Mouse (Mus musculus): Measurements from ENCODE around the gene Ptprj. TPM values are rescaled to one million over a fixed set of nuclear protein-coding genes. Genes with fewer than 3 reads are reported as not detected.

Gene Ptprj
- total and polyA plus RNA-seq, 3 experiments, result 3.7 to 10.5 (median 7.4) TPM

- no peak for DNase-seq
- Histone ChIP-seq H3K79me2 (replicated peaks; ENCODE audit: control insufficient read depth, insufficient read depth, low read length) (no peaks in the 10 kb centered on the region), H3K9ac (ENCODE audit: low read depth, low read length) (no peak overlapping the region)
Observed at GRCm38 (mm10) chr2:90521909-90522308, 58.5 kb downstream of the Ptprj start.

GRCm38 (mm10) chr2:90518296-90518695 is 62.2 kb downstream of the Ptprj start:
- H3K4me1 ChIP-seq (ENCODE audit: control insufficient read depth, insufficient read depth, low read length), result peaks cover 2% of the 10 kb centered on the region; the same call in 1 of the 2 replicates
- intact Hi-C loops (cut with DNase I), result no loop called here
- H3K27me3 ChIP-seq (ENCODE audit: control insufficient read depth, insufficient read depth, low read length), result no peaks in the 10 kb centered on the region
- no peak for DNase-seq
- H3K27ac ChIP-seq, result no peak overlapping the region
- no peak overlapping the region for H3K4me3 ChIP-seq
- no peak for TF ChIP-seq CTCF (IDR thresholded peaks at IDR 0.05)
- no peak for TF ChIP-seq EP300 (IDR thresholded peaks at IDR 0.05; ENCODE audit: insufficient read depth, low read depth, low read length)
- TF ChIP-seq POLR2A (IDR thresholded peaks at IDR 0.05; ENCODE audit: insufficient read depth, low read depth, low read length), result no peak
- no peaks in the 10 kb centered on the region for H3K36me3 ChIP-seq (ENCODE audit: control insufficient read depth, insufficient read depth, low read length)
- no peak overlapping the region for H3K9ac ChIP-seq (ENCODE audit: low read depth, low read length)
- no peaks in the 10 kb centered on the region for H3K79me2 ChIP-seq (replicated peaks; ENCODE audit: control insufficient read depth, insufficient read depth, low read length)
- WGBS, result 82% methylated on average over 6 of the region's 6 CpGs

More at GRCm38 (mm10) chr2:90521909-90522308, 58.5 kb downstream of the Ptprj start:
- no peak overlapping the region for H3K27ac ChIP-seq
- no peaks in the 10 kb centered on the region for H3K27me3 ChIP-seq (ENCODE audit: control insufficient read depth, insufficient read depth, low read length)
- TF ChIP-seq EP300 (IDR thresholded peaks at IDR 0.05; ENCODE audit: insufficient read depth, low read depth, low read length) (no peak), CTCF (IDR thresholded peaks at IDR 0.05) (no peak), POLR2A (IDR thresholded peaks at IDR 0.05; ENCODE audit: insufficient read depth, low read depth, low read length) (no peak)
- intact Hi-C loops (cut with DNase I), result no loop called here
- no peaks in the 10 kb centered on the region for H3K36me3 ChIP-seq (ENCODE audit: control insufficient read depth, insufficient read depth, low read length)
- WGBS, result 77% methylated on average over 1 of the region's 1 CpGs
- no peak overlapping the region for H3K4me3 ChIP-seq
- no peaks in the 10 kb centered on the region for H3K4me1 ChIP-seq (ENCODE audit: control insufficient read depth, insufficient read depth, low read length)

GRCm38 (mm10) chr2:90514969-90515368 is 65.5 kb downstream of the Ptprj start:
- TF ChIP-seq EP300 (IDR thresholded peaks at IDR 0.05; ENCODE audit: insufficient read depth, low read depth, low read length) (no peak), POLR2A (IDR thresholded peaks at IDR 0.05; ENCODE audit: insufficient read depth, low read depth, low read length) (no peak), CTCF (IDR thresholded peaks at IDR 0.05) (no peak)
- no peak overlapping the region for H3K9ac ChIP-seq (ENCODE audit: low read depth, low read length)
- DNase-seq, result no peak
- no peak overlapping the region for H3K27ac ChIP-seq
- H3K4me1 ChIP-seq (ENCODE audit: control insufficient read depth, insufficient read depth, low read length), result peaks cover 2% of the 10 kb centered on the region; the same call in 1 of the 2 replicates
- intact Hi-C loops (cut with DNase I), result no loop called here
- H3K4me3 ChIP-seq, result no peak overlapping the region
- 63% methylated on average over 5 of the region's 5 CpGs for WGBS
- no peaks in the 10 kb centered on the region for H3K27me3 ChIP-seq (ENCODE audit: control insufficient read depth, insufficient read depth, low read length)
- H3K36me3 ChIP-seq (ENCODE audit: control insufficient read depth, insufficient read depth, low read length), result no peaks in the 10 kb centered on the region
- no peaks in the 10 kb centered on the region for H3K79me2 ChIP-seq (replicated peaks; ENCODE audit: control insufficient read depth, insufficient read depth, low read length)

GRCm38 (mm10) chr2:90509268-90509667 is 71.2 kb downstream of the Ptprj start:
- no peaks in the 10 kb centered on the region for H3K27me3 ChIP-seq (ENCODE audit: control insufficient read depth, insufficient read depth, low read length)
- no peak overlapping the region for H3K27ac ChIP-seq
- H3K79me2 ChIP-seq (replicated peaks; ENCODE audit: control insufficient read depth, insufficient read depth, low read length), result no peaks in the 10 kb centered on the region
- H3K4me3 ChIP-seq, result no peak overlapping the region
- 77% methylated on average over 4 of the region's 4 CpGs for WGBS
- H3K36me3 ChIP-seq (ENCODE audit: control insufficient read depth, insufficient read depth, low read length), result no peaks in the 10 kb centered on the region
- no peak overlapping the region for H3K9ac ChIP-seq (ENCODE audit: low read depth, low read length)
- peaks cover 4% of the 10 kb centered on the region for H3K4me1 ChIP-seq (ENCODE audit: control insufficient read depth, insufficient read depth, low read length)
- TF ChIP-seq POLR2A (IDR thresholded peaks at IDR 0.05; ENCODE audit: insufficient read depth, low read depth, low read length), result no peak
- TF ChIP-seq CTCF (IDR thresholded peaks at IDR 0.05), result no peak
- TF ChIP-seq EP300 (IDR thresholded peaks at IDR 0.05; ENCODE audit: insufficient read depth, low read depth, low read length), result no peak
- intact Hi-C loops (cut with DNase I), result no loop called here
- peak; percentile 62 to 63 for DNase-seq

GRCm38 (mm10) chr2:90506143-90506542 is 74.3 kb downstream of the Ptprj start:
- Histone ChIP-seq H3K9ac (ENCODE audit: low read depth, low read length) (no peak overlapping the region), H3K36me3 (ENCODE audit: control insufficient read depth, insufficient read depth, low read length) (no peaks in the 10 kb centered on the region), H3K79me2 (replicated peaks; ENCODE audit: control insufficient read depth, insufficient read depth, low read length) (no peaks in the 10 kb centered on the region), H3K4me3 (no peak overlapping the region), H3K27ac (peak overlapping the region; percentile 6), H3K27me3 (ENCODE audit: control insufficient read depth, insufficient read depth, low read length) (no peaks in the 10 kb centered on the region), H3K4me1 (ENCODE audit: control insufficient read depth, insufficient read depth, low read length) (peaks cover 6% of the 10 kb centered on the region)
- intact Hi-C loops (cut with DNase I), result no loop called here
- WGBS, result 72% methylated on average over 3 of the region's 3 CpGs
- no peak for TF ChIP-seq CTCF (IDR thresholded peaks at IDR 0.05)
- no peak for TF ChIP-seq POLR2A (IDR thresholded peaks at IDR 0.05; ENCODE audit: insufficient read depth, low read depth, low read length)
- TF ChIP-seq EP300 (IDR thresholded peaks at IDR 0.05; ENCODE audit: insufficient read depth, low read depth, low read length), result no peak
- DNase-seq, result peak; percentile 40 to 41

- no peaks in the 10 kb centered on the region for H3K79me2 ChIP-seq (replicated peaks; ENCODE audit: control insufficient read depth, insufficient read depth, low read length)
- intact Hi-C loops (cut with DNase I), result no loop called here
- 27% methylated on average over 6 of the region's 6 CpGs for WGBS
- no peaks in the 10 kb centered on the region for H3K36me3 ChIP-seq (ENCODE audit: control insufficient read depth, insufficient read depth, low read length)
- peak; percentile 75 to 85 for DNase-seq
- no peak overlapping the region for H3K9ac ChIP-seq (ENCODE audit: low read depth, low read length)
- H3K27me3 ChIP-seq (ENCODE audit: control insufficient read depth, insufficient read depth, low read length), result no peaks in the 10 kb centered on the region
- H3K4me1 ChIP-seq (ENCODE audit: control insufficient read depth, insufficient read depth, low read length), result peaks cover 6% of the 10 kb centered on the region
- TF ChIP-seq POLR2A (IDR thresholded peaks at IDR 0.05; ENCODE audit: insufficient read depth, low read depth, low read length) (peak; percentile 42; the same call in 1 of the 2 replicates), EP300 (IDR thresholded peaks at IDR 0.05; ENCODE audit: insufficient read depth, low read depth, low read length) (0 out of 2 replicates have a peak, but pooled peaks have one; percentile 53), CTCF (IDR thresholded peaks at IDR 0.05) (peak; percentile 57)
- no peak overlapping the region for H3K4me3 ChIP-seq
- peak overlapping the region; percentile 34 for H3K27ac ChIP-seq
Observed at GRCm38 (mm10) chr2:90504731-90505171, 75.7 kb downstream of the Ptprj start.

Measured in heart, adult 2 months (tissue).